Mouse (Mus musculus): Measurements from ENCODE around the gene Letmd1.

- TF ChIP-seq CTCF (IDR thresholded peaks at IDR 0.05) (no peak), POLR2A (IDR thresholded peaks at IDR 0.05; ENCODE audit: insufficient read depth, low read depth, low read length) (no peak)
These were observed 21.9 kb upstream of the Letmd1 start for GRCm38 (mm10) chr15:100446887-100447286.

Measured in heart, adult 2 months (tissue).